Mouse (Mus musculus): ENCODE data around the gene Gm42791.

Gene Gm42791

DNA sequence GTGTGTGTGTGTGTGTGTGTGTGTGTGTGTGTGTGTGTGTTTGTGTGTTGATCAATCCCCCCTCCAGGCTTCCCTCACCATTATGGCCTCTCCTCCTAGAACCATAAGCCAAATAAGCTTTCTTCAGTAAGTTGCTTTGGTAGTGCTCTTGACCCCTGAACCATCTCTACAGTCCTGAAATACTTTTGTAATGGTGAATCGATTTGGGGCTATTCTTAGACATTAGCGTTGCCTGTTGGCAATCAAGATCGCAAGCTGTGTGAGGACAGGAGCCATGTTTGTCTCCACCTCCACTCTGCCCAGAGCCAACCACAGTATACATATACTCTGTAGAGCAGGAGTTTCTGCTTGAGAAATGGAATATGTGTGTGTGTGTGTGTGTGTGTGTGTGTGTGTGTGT, 14.2 kb upstream of the Gm42791 start:
- in situ Hi-C loops (cut with MboI, MseI), result no loop called here

DNA sequence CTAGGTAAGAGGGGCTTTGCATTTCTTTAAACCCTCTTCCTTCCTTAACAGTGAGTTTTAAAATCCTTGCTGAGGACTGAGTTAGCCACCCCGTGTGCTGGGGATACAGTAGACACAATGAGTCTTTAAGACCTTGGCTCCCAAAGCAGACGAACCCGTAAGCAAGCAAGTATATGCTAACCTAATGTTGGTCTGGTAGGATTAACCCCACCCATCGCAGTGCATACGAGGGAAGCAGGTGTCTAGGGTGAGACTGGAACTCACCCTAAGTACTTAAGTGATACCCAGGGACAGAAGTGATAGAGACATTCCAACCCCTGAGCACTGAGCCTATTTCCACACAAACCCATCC, 12.3 kb upstream of the Gm42791 start:
- in situ Hi-C loops (cut with MboI, MseI), result no loop called here

DNA sequence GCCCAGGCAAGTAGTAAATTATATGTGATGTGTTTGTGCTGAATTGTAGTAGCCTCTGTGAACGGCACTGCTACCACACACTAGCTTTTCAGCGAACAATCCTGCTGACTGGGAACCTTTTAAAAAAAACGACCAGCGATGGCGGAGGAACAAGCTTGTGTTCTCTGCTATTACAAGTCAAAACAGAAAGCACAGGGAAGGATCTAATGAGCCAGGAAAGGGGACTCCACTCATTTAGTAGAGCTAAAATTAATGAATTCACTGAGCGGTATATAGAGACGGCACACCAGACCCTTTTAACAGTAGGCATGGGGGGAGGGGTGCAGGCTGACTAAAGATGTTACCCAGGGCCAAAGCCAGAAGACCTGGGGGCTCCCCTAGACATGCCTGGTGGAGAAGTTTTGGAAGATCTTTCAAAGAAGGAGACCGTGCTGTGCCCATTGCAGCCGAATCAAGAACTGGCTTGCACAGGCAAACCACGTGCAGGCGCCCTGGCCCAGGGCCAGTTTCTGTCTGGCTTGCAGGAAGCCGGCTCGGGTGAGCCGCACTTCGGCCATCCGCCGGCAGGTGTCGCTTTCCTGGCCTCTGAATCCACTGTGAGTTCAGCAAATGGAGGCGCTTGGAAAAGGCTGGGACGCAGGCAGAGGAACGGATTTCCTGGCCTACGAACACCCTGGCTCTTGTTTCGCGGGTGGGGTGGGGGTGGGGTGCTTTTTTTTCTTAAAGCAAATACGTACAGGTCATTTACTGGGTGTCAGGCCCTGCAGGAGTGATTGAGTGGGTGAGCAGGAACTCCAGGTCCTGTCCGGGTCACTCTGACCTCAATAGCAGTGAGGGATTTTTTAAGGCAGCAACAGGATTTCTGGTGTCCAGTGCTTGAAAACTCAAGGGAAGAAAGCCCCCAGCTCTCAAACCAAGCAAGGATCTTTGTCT, 11.7 kb upstream of the Gm42791 start:
- in situ Hi-C loops (cut with MboI, MseI), result no loop called here

DNA sequence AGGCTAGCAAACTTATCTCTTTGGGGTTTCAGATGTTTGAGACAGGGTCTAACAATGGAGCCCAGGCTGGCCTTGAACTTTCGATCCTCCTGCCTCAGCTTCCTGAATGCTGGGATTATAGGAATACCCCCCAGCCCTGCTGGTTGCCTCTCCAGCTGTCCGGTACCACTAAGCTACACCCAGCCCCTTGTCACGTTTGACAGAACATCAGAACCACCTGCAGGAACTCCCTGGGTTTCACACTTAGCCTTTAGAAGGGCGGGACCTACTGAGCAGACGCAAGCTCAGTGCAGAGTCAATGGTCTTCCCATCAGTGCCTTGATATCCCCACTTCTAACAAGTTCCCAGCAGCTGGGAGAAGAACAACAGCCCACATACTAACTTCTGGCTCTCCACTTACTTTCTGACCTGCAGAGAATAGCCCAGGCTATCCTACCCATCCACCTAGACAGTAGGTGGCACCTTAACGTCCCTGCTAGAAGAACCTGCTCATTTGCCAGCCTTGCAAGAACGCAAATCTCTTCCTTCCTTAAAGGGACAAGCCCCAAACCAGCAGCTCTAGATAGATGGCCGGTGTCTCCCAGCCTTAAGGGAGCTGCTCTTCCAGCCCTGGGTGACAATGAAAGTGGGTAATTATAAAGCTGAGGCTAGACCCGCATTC, 10.9 kb upstream of the Gm42791 start:
- in situ Hi-C loops (cut with MboI, MseI), result no loop called here

DNA sequence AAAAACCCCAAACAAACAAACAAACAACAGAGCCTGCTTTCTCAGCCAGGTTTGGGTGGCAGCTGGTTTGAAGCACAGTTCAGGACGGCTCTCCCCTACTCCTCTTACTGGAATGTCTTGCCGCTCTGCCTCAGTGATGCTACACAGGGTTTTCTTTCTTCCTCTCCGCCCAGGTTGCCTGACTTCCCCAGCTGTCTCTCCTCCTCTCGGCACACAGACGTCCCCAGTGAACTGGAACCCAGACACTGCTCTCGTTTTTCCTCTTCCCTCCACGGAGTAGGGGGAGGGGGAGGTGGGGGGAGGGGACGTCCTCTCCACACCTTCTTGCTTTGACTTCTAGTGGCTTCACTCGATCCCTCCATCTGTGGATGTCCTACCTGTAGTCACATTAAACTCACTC, 10.1 kb upstream of the Gm42791 start:
- in situ Hi-C loops (cut with MboI, MseI), result no loop called here

DNA sequence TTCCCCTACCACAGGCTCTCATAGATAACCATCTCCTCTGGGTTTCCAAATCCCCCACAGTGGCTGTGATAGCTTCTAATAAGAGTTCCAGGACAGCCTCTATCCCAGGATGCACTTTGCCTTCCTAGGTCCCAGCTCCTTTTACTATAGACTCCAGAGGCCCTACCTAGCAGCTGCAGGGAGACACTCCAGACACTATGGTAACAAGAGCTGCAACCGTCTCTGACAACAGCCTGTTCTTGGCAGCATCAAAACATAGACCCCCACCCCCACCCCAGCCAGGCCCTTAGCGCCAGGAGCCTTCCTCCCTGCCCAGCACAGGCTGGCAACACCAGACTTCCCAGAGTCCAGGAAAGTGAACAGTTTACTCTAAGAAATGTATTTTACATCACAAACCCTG, 8.2 kb upstream of the Gm42791 start:
- in situ Hi-C loops (cut with MboI, MseI), result no loop called here

DNA sequence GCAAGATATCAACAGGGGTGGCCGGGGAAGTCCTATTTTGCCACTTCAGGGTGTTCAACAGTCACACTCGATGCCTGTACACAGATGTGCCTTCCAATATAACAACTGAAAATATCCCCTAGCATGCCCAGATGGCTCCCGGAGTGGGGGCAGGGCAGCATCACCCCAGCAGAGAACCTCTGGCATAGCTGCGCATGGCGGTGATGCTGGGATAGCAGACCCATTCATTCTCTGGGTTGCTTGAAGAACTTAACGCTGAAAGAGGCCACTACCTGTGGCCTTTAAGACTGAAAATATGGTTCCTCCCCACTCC, 7.8 kb upstream of the Gm42791 start:
- in situ Hi-C loops (cut with MboI, MseI), result no loop called here

DNA sequence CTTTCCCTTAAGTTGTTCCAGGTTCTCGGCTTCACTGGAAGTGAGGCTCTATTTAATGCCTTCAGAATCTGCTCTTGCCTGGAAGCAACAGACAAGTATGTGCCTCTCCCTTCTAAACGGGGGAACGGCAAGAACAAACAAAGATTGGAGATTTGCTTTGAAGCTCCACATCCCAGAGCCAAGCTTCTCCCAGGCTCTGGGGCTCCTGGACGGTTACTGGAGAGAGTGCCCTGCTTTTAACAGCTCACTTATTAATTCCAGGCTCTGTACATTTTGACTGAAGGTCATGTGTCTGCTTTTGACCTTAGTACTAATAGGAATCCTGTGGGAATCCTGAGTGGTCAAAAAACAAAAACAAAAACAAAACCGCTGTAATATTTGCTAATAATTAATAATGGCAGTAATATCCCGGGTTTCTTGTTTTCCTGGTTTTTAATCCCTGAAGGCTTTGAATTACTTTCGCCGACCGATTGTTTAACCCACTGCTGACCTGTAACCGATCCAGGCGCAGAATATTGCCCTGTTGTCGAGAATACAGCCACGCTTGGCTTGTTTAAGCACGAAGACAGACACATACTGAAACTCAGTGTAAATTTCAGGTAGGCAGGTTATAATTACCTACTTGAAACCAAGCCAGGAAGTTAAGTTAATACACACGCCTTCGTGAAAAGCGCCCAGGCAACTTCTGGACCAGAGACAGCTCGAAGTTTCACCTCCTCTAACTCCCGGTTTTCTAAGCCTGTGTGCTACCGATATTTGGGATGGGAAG, 7.3 kb upstream of the Gm42791 start:
- in situ Hi-C loops (cut with MboI, MseI), result no loop called here

DNA sequence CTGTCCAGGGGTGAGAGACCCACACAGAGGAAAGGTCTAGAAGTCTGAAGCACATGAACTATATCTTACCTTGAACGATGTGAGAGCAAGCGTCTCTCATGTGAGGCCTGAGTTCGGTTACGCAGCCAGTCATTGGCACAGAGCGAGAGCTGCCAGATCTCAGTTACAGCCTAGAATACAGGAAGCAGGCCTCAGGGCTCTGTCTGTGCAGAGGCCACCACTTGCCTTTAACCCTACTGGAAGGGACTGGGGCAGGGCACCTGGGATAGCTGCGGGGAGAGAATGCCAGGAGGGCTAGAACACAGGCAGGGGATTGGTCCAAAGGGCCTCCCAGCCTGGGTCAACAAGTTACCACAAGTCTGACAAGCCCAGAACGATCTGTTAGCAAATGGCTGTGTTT, 4.9 kb upstream of the Gm42791 start:
- in situ Hi-C loops (cut with MboI, MseI), result no loop called here

DNA sequence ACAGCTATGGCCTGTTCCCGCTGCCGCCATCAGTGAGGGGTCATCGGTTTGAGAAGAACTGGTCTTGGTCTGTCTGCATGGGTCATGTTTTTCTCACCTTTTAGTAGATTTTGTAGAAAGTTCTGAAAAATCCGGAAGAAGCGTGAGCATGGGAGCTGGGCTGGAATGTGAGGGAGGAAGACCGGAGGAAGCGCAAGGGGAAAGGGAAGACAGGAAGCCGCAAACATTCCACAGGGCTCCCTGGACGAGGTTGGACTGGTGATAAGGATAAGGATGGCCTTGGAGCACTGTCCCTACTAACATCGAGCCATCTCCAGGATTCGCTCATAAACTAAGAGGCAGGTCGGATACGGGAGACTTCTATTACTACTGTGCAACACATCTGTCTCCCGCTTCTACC, 3.6 kb upstream of the Gm42791 start:
- in situ Hi-C loops (cut with MboI, MseI), result no loop called here

DNA sequence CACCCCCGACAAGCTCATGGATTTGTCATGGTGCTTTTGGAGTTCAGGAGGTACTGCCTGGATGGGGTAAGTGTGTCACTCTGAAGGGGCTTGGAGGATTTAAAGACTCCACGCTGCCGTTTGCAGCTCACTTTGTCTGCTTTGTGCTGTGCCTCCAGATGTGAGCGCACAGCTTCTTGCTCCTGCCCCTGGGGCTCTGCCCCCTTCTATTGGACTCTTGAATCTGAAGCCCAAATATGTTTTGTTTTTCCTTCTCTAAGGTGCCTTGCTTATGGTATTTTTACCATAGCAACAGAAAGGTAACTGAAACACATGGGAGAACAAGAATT, 1.7 kb upstream of the Gm42791 start:
- in situ Hi-C loops (cut with MboI, MseI), result no loop called here

DNA sequence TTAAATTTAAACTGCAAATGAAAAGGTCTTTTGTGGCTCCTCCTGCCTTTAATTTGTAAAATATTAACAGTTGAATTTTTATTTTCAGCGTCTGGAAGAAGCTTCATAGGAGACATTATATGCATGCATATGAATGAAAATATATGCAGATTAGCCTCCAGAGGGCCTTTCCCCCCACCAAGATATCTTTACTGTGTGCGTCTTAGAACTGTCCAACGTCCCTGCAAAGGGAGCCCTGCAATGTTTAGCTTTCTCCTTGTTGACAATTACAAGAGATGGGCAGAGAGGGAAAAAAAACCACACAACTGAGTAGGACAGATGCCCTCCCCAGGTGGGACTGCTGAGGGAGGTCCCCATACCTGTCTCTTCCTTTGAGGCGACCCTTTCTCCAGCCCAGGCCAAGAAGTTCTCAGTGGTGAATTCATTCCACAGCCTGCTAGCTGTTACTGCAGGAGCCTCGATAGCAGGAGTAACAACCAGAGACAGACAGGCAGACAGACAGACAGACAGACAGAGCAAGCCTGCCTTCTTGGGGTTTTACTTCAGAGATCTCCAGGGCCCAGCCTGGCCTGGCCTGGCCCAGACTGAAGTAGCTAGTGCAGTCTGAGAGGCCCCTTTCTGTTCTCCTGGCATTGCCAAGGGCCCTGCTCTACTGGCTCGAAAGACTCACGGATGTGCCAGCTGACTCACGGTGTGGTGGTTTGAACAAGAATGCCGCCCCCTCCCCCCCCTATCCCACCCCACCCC, 1.2 kb upstream of the Gm42791 start:
- in situ Hi-C loops (cut with MboI, MseI), result no loop called here

DNA sequence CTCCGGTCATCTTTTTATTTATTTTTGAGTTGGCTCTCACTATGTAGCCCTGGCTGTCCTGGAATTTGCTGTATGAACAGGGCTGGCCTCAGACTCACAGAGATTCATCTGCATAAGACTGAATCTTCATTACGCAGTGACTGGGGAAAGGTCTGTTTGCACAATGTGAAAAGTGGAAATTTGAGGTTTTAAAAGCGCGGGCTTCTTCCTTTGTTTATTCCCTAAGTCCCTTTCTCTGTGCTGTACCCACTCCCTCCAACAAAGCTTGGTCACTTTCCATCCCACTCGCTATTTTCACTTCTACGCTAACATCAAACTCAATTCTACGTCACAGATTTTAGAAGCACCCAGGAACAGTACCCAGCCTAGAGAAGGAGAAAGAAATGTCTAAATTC, 639 bp downstream of the Gm42791 start:
- in situ Hi-C loops (cut with MboI, MseI), result no loop called here

DNA sequence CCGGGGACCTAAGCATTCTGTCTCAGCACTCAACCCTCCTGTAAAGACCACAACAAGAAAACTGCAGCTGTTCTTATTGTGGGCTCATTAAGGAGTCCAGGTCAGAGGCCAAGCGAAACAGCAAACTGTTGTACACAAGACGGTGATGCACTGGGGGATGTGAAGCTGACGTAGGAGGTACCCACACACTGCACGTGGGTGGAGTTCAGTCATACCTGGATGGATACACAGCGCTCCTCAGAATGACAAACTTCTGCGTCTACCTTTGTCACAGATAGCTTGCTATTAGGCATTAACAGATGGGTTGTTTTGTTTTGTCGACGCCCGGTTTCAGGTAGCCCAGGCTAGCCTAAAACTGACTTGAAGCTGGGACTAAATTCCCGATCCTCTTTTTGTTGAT, 2.3 kb downstream of the Gm42791 start:
- in situ Hi-C loops (cut with MboI, MseI), result no loop called here

DNA sequence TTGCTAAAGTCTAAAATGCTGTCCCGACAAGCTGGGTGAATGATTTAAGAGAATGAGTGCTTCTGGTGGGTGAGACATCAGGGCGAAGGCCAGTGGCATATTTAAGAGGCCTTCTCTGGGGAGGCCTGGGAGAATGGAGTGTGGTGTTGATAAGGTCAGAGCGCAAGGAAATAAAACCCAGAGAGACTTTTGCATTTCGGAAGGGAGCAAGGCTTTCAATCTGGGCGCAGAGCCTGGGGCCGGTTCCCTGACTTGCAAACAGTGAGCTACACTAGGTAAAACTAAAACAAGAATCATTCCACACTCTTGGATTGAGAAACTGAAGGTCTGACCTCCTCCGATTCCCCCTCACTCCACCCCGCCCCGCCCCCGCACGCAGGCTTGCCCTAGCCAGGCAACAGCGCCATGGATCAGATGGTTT, 4.0 kb downstream of the Gm42791 start:
- in situ Hi-C loops (cut with MboI, MseI), result no loop called here

DNA sequence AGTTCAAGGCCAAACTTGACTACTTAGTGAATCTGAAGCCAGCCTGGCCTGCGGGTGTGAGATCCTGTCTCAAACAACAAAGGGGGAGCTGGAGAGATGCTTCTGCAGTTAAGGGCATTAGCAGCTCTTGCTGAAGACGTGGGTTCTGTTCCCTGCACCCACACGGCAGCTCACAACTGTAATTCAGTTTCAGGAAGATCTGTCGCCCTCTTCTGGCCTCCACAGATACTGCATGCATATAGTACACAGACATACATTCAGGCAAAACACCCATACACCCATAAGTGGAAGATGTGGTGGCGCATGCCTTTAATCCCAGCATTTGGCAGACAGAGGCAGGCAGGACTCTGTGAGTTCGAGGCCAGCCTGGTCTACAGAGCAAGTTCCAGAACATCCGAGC, 5.5 kb downstream of the Gm42791 start:
- in situ Hi-C loops (cut with MboI, MseI), result no loop called here

DNA sequence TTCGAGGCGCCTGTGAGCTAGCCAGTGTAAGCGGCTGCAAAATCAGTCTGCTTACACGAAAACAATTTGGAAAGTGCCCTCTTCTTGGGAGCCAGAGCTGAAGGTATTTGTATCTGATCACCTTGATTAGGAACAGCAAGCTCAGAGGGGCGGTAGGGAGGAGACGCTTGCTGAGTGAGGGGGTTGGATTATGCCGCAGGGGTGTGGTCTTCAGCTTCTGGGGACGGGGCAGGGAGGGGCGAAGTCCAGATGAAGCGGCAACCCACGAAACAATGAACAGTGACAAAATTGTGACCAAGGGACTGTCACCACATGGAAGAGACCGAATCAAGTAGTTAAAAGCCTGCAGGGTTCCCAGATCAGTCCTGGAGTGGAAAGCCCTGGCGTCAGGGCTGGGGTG, 10.0 kb downstream of the Gm42791 start:
- in situ Hi-C loops (cut with MboI, MseI), result no loop called here

DNA sequence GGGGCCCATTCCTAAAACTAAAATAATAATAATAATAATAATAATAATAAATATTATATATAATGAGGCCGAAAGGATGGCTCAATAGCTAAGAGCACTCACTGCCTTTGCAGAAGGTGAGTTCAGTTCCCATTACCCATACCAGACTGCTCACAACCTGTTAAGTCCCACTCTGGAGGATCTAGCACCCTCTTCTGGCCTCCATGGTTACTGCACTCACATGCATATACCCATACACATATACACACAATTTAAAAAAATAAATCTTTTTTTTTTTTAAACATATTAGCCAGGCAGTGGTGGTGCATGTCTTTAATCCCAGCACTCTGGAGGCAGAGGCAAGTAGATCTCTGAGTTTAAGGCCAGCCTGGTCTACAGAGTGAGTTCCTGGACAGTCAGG, 11.3 kb downstream of the Gm42791 start:
- in situ Hi-C loops (cut with MboI, MseI), result no loop called here

DNA sequence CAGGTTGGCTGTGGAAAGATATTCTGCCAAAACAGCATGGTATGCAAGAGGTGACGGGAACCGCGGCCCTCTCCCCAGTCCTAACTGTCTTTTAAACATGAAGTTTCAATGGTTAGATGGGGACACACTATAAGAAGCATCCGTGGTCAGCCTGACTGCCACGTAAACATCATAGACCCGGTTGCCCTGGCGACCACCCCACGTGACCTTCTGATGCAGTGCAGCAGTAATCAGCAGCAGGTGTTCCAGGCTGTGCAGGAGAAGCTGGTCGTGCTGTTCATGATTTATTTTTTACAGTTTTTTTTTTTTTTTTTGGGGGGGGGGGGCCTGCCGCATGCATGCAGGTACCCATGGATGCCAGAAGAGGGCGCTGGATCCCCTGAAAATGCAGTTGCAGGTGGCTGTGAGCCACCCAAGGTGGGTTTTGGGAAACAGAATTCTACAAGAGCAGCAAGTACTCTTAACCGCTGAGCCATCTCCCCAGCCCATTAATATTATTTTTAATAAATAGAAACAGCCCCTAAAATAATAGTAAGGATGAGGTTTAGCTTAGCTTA, 11.8 kb downstream of the Gm42791 start:
- in situ Hi-C loops (cut with MboI, MseI), result no loop called here

DNA sequence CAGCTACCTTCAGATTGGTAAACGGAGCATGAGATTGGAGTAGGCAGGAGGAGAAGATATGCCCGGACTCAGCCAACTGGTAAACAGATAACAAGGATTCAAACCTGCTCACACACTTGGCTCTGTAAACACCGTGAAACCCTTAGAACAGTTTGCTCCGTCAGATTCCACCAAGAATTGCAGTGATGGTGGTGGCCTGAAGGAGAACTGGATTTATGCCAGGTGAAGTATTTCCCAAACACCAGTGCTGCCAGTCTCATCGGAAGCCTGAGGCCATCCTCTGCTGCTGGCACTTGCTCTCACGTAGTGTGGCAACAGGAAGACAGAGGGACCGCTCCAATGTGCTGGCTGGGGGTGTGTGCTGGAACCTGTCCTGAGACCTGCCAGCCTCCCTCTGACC, 12.6 kb downstream of the Gm42791 start:
- in situ Hi-C loops (cut with MboI, MseI), result no loop called here

DNA sequence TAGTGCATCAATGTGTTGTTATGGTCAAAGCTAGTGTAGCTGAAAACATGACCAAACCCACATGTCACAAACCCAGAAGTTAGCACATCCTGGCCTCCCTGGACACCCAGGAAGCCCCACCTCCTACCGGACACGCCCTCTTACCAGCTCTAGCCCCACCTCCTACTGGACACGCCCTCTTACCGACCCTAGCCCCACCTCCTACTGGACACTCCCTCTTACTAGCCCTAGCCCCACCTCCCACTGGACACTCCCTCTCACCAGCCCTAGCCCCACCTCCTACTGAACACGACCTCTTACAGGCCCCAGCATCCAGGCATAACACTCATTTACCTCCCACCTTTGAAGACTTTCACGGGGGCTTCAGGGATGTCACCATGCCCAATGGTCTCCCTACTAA, 14.3 kb downstream of the Gm42791 start:
- in situ Hi-C loops (cut with MboI, MseI), result no loop called here

All from regulatory T cell (primary cell).